Mouse (Mus musculus): ENCODE measurements around the gene Ly6g5c. TPM values are rescaled to one million over a fixed set of nuclear protein-coding genes. Genes with fewer than 3 reads are reported as not detected.

Ly6g5c gene
- polyA plus RNA-seq, 1 experiment from 2014 or later: not detected

DNA sequence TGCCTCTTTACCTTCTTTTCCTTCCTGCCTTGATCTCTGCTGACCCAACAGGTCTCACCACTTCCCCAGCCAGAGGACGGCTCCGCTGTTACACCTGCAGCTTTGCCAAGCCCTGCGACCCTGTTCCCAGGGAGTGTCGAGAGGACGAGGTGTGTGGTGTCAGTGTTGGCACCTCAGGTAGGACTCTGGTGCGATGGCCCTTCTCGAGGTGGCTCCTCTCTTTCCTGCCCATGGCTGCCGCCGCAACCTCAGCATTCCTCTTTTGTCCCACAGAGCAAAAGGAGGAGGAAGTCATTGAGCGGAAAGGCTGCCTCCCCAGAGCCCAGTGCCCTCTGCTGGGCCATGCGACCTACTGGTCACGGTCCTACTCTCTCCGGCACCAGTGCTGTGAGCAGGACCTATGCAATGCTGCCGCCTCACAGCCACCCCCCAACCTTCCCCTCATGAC, 30.3 kb upstream of the Ly6g5c start, which contains the start of gene Ly6g6d:
Gene Ly6g6d, minus strand, starts transcription at position 280 of the 448 bp plus-strand sequence.
- peak within 1 kb of the TSS; percentile 65 for H3K9ac ChIP-seq (ENCODE audit: low read depth, low read length)
- peak; percentile 67 for ATAC-seq
- 8% methylated on average over 14 of the region's 14 CpGs for WGBS

DNA sequence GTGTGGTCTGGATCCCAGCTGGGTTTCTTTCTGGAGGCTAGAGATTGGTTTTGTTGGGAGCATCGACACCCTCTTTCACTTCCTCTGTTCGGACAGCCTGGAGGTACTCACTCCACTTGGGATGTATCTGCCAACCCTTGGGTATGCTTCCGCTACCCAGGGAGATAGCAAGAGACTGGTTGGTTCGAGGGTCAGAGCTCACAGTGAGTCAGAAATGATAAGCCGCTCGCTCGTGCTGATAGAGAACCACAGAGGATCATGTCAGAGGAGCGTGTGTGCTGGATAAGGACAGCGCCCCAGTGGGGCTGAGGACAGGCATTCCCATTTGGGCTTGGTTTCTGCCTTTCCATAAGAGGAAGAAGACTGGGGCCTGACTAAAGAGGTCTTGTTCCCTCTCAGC, 28.3 kb upstream of the Ly6g5c start:
- H3K27ac ChIP-seq (ENCODE audit: low read length): peak overlapping the region; percentile 59
- peak; percentile 85 for ATAC-seq

More for the DNA sequence above, 30.3 kb upstream of the Ly6g5c start, which contains the start of gene Ly6g6d:
- Histone ChIP-seq H3K36me3 (ENCODE audit: control insufficient read depth, insufficient read depth, low read length) (no peaks in the 10 kb centered on the region), H3K27me3 (replicated peaks; ENCODE audit: control insufficient read depth, insufficient read depth, low read length) (no peaks in the 10 kb centered on the region), H3K4me3 (ENCODE audit: low read length) (peak within 1 kb of the TSS; percentile 37), H3K27ac (ENCODE audit: low read length) (peak within 1 kb of the TSS; percentile 74), H3K9me3 (ENCODE audit: control insufficient read depth, low read length) (no peaks in the 10 kb centered on the region), H3K4me2 (ENCODE audit: low read depth, low read length) (peak within 1 kb of the TSS; percentile 55), H3K4me1 (ENCODE audit: control insufficient read depth, insufficient read depth, low read length) (peaks cover 30% of the 10 kb centered on the region)

DNA sequence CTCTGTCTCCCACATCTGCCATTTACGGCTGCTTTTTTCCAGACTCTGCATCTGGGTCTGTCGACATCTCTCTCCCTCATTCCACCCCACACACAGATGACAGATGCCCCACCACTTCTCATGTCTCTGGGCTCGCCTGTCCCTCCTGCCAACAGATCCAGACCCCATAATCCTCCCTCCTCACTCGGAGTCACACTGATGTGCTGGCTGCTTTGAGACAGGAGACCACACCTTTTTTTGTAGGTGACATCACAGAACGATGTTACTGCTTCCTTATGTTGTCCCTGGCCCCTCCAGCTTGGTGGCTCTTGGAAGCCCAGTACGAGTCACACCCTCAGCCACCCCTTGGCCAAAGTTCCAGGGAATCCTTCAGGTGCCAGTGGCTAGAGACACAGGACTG, 27.8 kb upstream of the Ly6g5c start:
- WGBS: 34% methylated on average over 6 of the region's 6 CpGs
- H3K9ac ChIP-seq (ENCODE audit: low read depth, low read length): peak overlapping the region; percentile 43; the same call in 1 of the 2 replicates
- H3K4me2 ChIP-seq (ENCODE audit: low read depth, low read length): peak overlapping the region; percentile 25; the same call in 1 of the 2 replicates
- H3K27ac ChIP-seq (ENCODE audit: low read length): peak overlapping the region; percentile 59
- no peak overlapping the region; the same call in 1 of the 2 replicates for H3K4me3 ChIP-seq (ENCODE audit: low read length)
- H3K27me3 ChIP-seq (replicated peaks; ENCODE audit: control insufficient read depth, insufficient read depth, low read length): no peaks in the 10 kb centered on the region
- peaks cover 27% of the 10 kb centered on the region for H3K4me1 ChIP-seq (ENCODE audit: control insufficient read depth, insufficient read depth, low read length)
- peak; percentile 20 for ATAC-seq
- H3K9me3 ChIP-seq (ENCODE audit: control insufficient read depth, low read length): no peaks in the 10 kb centered on the region
- no peaks in the 10 kb centered on the region for H3K36me3 ChIP-seq (ENCODE audit: control insufficient read depth, insufficient read depth, low read length)

More for the DNA sequence above, 28.3 kb upstream of the Ly6g5c start:
- Histone ChIP-seq H3K27me3 (replicated peaks; ENCODE audit: control insufficient read depth, insufficient read depth, low read length) (no peaks in the 10 kb centered on the region), H3K4me2 (ENCODE audit: low read depth, low read length) (peak overlapping the region; percentile 25; the same call in 1 of the 2 replicates), H3K9ac (ENCODE audit: low read depth, low read length) (peak overlapping the region; percentile 43; the same call in 1 of the 2 replicates), H3K36me3 (ENCODE audit: control insufficient read depth, insufficient read depth, low read length) (no peaks in the 10 kb centered on the region), H3K4me3 (ENCODE audit: low read length) (no peak overlapping the region; the same call in 1 of the 2 replicates), H3K4me1 (ENCODE audit: control insufficient read depth, insufficient read depth, low read length) (peaks cover 27% of the 10 kb centered on the region), H3K9me3 (ENCODE audit: control insufficient read depth, low read length) (no peaks in the 10 kb centered on the region)
- WGBS: 45% methylated on average over 9 of the region's 9 CpGs

DNA sequence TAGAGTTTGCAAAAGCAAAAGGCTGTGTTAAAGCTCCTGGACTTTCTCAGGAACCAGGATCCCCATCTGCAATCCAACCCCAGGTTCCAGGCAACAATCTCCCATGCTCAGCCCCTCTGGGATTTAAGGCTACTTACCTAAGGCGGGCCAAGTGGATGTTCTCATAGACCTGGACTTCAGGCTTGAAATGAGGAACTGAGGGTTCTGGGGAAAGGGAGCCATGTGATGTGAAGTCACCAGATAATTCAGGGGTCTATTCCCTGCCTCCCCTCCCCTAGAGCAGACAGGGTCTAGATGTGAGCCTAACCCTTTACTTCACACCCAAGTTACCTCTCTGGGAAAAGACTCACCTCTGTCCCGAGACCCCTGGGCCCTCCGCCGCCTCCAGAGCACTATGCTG, 27.4 kb upstream of the Ly6g5c start:
- ATAC-seq: no peak
- Histone ChIP-seq H3K27ac (ENCODE audit: low read length) (no peak overlapping the region), H3K9me3 (ENCODE audit: control insufficient read depth, low read length) (no peaks in the 10 kb centered on the region), H3K4me1 (ENCODE audit: control insufficient read depth, insufficient read depth, low read length) (peaks cover 27% of the 10 kb centered on the region), H3K9ac (ENCODE audit: low read depth, low read length) (no peak overlapping the region), H3K4me2 (ENCODE audit: low read depth, low read length) (no peak overlapping the region), H3K36me3 (ENCODE audit: control insufficient read depth, insufficient read depth, low read length) (no peaks in the 10 kb centered on the region), H3K4me3 (ENCODE audit: low read length) (no peak overlapping the region), H3K27me3 (replicated peaks; ENCODE audit: control insufficient read depth, insufficient read depth, low read length) (no peaks in the 10 kb centered on the region)
- WGBS: 72% methylated on average over 4 of the region's 4 CpGs

DNA sequence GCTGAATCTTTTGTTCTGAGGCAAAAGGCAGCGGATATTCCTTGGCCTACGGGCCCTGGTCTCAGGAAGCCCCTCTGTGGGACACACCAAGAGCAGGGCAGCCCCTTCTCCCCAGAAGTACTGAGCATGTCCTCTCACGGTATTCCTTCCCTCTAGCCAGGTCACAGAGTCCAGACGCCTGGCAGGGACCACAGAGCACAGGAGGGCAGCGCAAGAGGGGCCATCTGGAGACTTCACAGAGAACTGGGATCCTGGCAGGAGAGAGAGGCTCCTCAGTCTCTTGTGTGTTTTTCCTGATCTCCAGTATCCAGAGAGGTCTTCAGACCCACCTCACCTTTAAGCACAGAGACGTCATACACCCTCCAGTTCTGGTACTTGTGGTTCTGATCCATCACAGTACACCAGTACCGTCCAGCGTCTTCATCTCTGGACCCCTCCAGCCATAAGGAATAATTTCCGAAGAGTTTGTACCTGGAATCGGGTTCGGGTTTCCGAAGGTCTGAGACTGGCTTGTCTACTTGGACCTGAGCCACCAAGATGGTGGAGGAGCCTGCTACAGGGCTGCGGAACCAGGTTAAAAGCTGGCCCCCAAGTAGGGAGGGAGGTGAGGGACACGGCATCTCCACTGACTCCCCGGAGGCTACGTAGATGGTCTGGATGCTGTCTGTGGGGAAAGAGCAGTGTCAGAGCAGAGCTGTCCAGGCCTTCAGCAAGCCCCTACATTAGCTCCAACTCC, 25.1 kb upstream of the Ly6g5c start:
- no peak overlapping the region for H3K9ac ChIP-seq (ENCODE audit: low read depth, low read length)
- 85% methylated on average over 16 of the region's 16 CpGs for WGBS
- H3K4me3 ChIP-seq (ENCODE audit: low read length): no peak overlapping the region
- peaks cover 10% of the 10 kb centered on the region for H3K4me1 ChIP-seq (ENCODE audit: control insufficient read depth, insufficient read depth, low read length)
- no peaks in the 10 kb centered on the region for H3K36me3 ChIP-seq (ENCODE audit: control insufficient read depth, insufficient read depth, low read length)
- no peak for ATAC-seq
- H3K27ac ChIP-seq (ENCODE audit: low read length): no peak overlapping the region
- no peak overlapping the region for H3K4me2 ChIP-seq (ENCODE audit: low read depth, low read length)
- no peaks in the 10 kb centered on the region for H3K9me3 ChIP-seq (ENCODE audit: control insufficient read depth, low read length)
- H3K27me3 ChIP-seq (replicated peaks; ENCODE audit: control insufficient read depth, insufficient read depth, low read length): no peaks in the 10 kb centered on the region

DNA sequence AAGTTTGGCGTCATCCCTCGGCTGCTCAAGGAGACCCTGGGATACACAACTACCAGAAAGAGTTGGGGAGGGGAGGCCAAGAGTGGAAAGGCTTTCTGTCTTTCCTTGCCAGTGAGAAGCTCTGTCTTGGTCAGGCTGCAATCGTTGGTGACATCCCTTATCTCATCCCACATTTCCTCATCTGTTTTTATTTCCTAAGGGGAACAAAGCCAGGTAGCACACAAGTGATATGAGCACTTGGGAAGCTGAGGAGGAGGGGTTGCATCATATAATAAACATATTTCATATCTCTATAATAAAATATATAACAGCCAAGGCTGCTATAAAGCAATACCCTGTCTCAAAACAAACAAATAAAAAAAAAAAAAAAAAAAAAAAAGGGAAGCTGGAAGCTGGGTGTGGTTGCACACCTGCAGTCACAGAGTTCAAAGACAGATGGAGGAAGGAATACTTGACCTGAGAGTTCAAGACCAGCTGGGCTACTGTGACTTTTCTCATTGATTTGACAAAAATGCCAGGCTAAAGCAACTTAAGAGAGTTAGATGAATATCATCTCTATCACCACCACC, 24.1 kb upstream of the Ly6g5c start:
- Histone ChIP-seq H3K4me3 (ENCODE audit: low read length) (no peak overlapping the region), H3K27ac (ENCODE audit: low read length) (no peak overlapping the region), H3K27me3 (replicated peaks; ENCODE audit: control insufficient read depth, insufficient read depth, low read length) (no peaks in the 10 kb centered on the region), H3K9me3 (ENCODE audit: control insufficient read depth, low read length) (no peaks in the 10 kb centered on the region), H3K4me2 (ENCODE audit: low read depth, low read length) (no peak overlapping the region), H3K36me3 (ENCODE audit: control insufficient read depth, insufficient read depth, low read length) (no peaks in the 10 kb centered on the region), H3K9ac (ENCODE audit: low read depth, low read length) (no peak overlapping the region), H3K4me1 (ENCODE audit: control insufficient read depth, insufficient read depth, low read length) (peaks cover 8% of the 10 kb centered on the region)
- 66% methylated on average over 3 of the region's 3 CpGs for WGBS
- ATAC-seq: no peak

DNA sequence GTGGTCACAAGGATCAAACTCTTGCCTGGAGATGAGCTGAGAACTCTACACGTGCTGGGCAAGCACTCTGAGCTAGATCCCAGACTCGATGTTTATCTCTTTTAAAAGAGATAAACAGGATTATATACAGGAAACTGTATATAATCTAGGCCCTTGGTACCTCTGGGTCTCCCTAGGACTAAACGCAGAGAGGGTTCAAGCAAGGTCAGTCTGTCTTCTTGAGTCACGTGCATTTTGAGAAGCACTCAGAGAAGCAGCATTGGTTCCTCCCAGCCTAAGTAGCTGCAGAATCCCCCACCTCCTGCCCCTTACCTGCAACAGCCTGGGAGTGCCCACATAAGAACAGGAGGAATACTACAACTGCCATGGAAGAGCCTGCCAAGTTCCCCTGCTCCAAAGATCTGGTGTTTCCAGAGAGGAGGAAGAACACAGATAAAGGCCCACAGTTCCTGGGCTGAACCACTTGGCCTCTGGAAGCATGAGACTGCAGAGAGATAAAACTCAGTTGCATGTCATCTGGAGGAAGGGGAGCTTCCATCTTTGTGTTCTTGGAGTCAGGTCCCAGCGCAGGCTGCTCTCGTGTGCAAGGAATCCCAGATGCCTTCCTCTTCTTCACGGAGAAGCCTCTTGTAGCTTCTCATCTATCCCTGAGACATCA, 22.7 kb upstream of the Ly6g5c start, which contains the start of gene Ly6g6f:
Gene Ly6g6f, minus strand, starts transcription at position 403 of the 658 bp plus-strand sequence.
- Histone ChIP-seq H3K4me2 (ENCODE audit: low read depth, low read length) (no peak within 1 kb of the TSS), H3K9me3 (ENCODE audit: control insufficient read depth, low read length) (no peaks in the 10 kb centered on the region), H3K27me3 (replicated peaks; ENCODE audit: control insufficient read depth, insufficient read depth, low read length) (no peaks in the 10 kb centered on the region), H3K36me3 (ENCODE audit: control insufficient read depth, insufficient read depth, low read length) (no peaks in the 10 kb centered on the region), H3K27ac (ENCODE audit: low read length) (no peak within 1 kb of the TSS), H3K4me3 (ENCODE audit: low read length) (no peak within 1 kb of the TSS), H3K9ac (ENCODE audit: low read depth, low read length) (no peak within 1 kb of the TSS), H3K4me1 (ENCODE audit: control insufficient read depth, insufficient read depth, low read length) (peaks cover 4% of the 10 kb centered on the region)
- 75% methylated on average over 7 of the region's 7 CpGs for WGBS
- ATAC-seq: no peak

DNA sequence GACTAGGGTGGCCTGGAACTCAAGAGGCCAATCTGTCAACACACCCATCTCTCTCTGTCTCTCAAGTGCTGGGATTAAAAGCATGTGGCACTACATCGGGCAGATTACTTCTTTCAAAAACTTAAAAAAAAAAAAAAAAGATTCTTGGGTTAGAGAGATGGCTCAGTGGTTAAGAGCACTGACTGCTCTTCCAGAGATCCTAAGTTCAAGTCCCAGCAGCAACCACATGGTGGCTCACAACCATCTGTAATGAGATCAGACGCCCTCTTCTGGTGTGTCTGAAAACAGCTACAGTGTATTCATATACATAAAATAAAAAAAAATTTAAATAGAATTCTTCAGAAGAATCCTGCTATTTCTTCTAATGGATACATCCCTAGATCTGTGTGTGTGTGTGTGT, 19.9 kb upstream of the Ly6g5c start:
- no peaks in the 10 kb centered on the region for H3K27me3 ChIP-seq (replicated peaks; ENCODE audit: control insufficient read depth, insufficient read depth, low read length)
- H3K4me3 ChIP-seq (ENCODE audit: low read length): no peak overlapping the region
- no peak overlapping the region for H3K4me2 ChIP-seq (ENCODE audit: low read depth, low read length)
- H3K4me1 ChIP-seq (ENCODE audit: control insufficient read depth, insufficient read depth, low read length): peaks cover 7% of the 10 kb centered on the region; the same call in 1 of the 2 replicates
- no peak overlapping the region for H3K9ac ChIP-seq (ENCODE audit: low read depth, low read length)
- H3K27ac ChIP-seq (ENCODE audit: low read length): no peak overlapping the region
- 54% methylated on average over 2 of the region's 2 CpGs for WGBS
- no peaks in the 10 kb centered on the region for H3K9me3 ChIP-seq (ENCODE audit: control insufficient read depth, low read length)
- H3K36me3 ChIP-seq (ENCODE audit: control insufficient read depth, insufficient read depth, low read length): 0 out of 2 replicates have a peak, but pooled peaks cover 3% of the 10 kb centered on the region
- ATAC-seq: no peak
